Mouse (Mus musculus) brain, adult 2 months (tissue): ENCODE data around the gene Alad.
"Not testable (repeated sequence)": the region's sequence is repeated elsewhere in the genome, so short reads cannot be mapped to it uniquely, and the experiment has no call there.

Source experiments
- DNase-seq: peaks from one replicate; pipeline ENCODE4 v3.0.0; 2011; ENCODE audit warnings: low read depth, low spot score

Alad gene

GRCm38 (mm10) chr4:62486162-62486696 lies 33.5 kb downstream of the Alad start:
- no peak for DNase-seq

- DNase-seq = no peak
Observed at GRCm38 (mm10) chr4:62485450-62486161, 34.1 kb downstream of the Alad start.

DNA sequence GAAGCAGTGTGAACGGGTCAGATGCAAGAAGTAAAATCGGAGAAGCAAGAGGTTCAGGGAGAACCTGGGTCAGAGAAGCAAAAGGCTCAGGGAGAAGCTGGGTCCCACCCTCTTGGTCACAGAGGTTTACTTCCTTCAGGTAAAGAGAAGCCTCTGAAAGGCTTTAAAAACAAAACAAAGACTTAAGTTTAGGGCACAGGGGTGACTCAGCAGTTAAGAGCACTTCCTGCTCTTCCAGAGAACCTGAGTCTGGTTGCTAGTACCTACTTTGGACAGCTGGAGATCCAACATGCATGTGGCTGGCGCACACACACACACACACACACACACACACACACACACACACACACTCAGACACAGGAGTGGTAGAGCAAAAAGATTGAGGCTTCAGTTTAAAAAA lies 34.8 kb downstream of the Alad start:
- DNase-seq = no peak

DNA sequence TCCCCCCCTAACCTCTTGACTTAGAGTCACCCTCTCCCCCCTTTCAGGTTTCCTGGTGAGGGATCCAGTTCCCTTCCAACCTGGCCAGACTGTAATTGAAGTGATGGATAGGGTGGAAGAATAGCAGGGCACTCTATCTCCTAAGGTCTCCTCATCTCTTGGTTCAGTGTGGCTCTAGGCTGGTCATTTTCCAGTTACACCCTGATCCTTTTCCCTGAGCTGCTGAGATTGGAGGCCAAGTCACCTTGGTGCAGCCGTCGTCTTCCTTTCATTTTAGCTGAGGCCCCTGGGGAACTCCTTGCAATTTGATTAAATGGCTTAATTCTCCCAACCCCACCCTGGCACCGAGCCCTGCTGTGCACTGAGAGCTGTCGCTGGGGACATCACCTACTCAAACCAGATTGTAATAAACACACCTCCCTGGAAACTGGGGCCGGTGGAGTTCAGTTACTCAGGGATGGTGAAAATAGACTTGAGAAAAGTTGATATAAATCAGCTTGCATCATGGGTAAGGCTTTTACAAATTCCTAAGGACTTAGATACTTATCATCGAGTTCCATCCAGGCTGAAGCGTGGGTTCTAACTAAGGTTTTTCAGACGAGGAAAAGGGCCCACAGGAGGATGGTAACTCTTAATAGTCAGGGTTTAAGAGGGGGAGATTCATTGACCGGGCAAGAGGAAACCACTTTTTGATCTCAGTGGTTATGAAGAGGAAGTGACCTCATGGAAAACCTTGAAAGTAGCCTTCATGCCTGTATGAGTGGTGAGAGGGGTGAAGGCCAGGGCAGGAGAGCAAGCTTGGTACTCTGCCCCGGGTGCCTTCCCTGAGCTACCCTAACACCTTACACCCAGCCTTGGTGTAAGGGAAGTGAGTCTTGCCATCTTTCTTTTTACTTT lies 38.8 kb downstream of the Alad start:
- DNase-seq = no peak

DNA sequence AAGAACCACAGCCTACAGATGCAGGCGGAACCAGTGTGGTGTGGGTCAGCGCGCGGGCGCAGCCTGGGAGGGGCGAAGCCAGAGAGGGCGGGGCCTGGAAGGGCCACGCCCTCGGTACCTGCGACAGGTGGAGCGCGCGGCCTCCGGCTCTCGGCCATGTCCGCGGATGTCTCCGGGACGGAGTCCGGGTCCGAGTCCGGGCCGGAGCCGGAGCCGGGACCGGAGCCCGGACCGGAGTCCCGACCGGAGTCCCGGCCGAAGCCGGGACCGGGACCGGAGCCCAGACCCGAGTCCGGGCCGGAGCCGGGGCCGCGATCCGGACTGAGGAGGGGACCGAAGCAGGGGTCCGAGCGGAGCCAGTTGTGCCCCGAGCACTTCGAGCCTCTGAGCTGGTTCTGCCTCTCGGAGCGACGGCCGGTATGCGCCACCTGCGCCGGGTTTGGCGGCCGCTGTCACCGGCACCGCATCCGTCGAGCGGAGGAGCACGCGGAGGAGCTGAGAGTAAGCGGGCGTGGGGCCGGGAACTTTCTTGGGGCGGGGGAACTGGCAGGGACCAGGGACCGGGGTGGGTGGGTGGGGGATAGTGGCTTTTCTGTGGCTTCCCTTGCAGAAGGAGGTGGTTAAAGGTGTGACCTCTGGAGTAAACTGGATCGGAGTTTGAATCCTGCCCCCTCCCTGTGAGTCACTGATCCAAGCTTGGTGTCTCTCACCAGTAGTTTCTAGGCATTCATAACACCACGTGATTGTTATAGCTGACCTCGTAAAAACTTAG lies 39.6 kb downstream of the Alad start, which contains the start of gene Bspry:
Bspry (plus strand) TSS at position 117 of the 772 bp plus-strand sequence.
- DNase-seq = no peak

DNA sequence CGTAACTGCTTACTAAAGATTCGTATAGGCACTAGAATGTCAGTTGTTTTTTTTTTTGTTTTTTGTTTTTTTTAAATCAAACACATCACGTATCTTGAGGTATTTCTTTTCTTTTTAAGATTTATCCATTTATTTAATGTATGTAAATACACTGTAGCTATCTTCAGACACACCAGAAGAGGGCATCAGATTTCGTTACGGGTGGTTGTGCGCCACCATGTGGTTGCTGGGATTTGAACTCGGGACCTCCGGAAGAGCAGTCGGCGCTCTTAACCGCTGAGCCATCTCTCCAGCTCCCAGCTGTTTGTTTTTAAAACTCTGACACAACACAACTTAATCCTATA lies 40.2 kb downstream of the Alad start:
- not testable (repeated sequence) for DNase-seq

DNA sequence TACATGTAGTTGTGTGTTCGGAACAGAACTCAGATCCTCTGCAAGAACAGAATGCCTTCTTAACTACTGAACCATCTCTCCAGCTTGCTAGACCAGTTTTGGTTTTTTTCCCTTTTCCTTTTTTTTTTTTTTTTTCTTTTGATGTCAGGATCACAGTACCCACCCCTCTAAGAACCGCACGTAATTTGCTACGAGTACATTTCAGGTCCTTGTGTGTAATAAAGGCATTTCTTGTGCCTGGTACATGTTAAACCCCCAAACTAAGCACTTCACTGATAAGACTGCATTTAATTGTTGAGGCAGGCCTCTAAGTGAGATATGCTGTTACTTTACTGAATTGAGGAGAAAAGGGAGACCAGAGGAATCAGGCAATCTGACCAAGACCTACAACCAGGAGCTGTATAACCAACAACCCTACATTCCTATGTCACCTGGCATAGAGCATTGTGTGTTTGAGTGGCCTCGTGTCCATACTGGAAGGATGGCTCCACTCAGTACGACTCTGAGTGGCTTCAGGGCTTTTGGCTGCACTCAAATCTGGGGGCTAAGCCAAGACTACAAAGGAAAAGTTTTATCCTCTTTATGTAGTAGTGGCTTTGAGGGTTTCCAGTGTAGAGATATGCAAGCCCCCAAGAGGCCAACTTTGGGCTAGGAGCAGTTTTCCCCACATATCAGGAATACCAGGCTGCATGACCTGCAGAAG lies 42.0 kb downstream of the Alad start:
- no peak for DNase-seq

DNA sequence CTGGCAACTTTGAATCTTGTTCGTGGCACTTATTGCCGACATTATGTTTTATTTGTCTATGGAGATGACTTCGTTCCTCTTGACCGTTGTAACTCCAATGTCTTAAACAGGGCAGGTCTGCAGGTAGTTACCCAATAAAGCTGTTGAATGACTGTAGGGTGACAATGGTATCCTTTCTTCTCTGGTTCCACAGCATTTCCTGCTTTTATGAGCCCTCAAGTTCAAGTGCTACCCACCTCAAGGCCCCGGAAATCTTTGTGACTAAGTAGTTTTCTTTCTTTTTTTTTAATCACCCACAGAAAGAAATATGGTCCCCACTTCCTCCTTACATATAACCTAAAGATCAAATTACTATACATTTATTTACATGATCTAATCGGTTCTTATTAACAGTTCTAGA lies 43.9 kb downstream of the Alad start:
- DNase-seq = no peak

DNA sequence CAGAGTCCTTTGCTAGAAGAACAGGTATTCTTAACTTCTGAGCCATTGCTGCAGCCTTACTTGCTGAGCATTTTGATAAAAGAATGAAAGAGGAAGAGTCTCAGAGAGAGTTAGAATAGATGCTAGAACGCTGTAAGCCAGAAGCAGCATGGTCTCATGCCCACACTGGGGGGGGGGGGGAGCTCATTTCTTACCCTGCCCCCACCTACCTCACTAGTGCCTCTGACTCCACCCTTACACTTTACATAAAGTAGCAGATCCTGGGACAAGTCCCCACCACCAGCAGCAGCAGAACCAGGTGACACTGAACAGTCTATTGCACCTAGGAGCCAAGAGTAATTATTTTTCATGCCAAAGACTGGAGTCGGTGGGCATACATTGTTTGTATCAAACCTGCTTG lies 44.6 kb downstream of the Alad start:
- DNase-seq = no peak

- peak; percentile 81 for DNase-seq
Observed at GRCm38 (mm10) chr4:62472071-62472470, 47.6 kb downstream of the Alad start.

GRCm38 (mm10) chr4:62470598-62471051 lies 49.1 kb downstream of the Alad start, which contains the start of gene Wdr31:
Gene Wdr31 (minus strand): TSS chr4:62470896.
- peak; percentile 91 for DNase-seq

DNA sequence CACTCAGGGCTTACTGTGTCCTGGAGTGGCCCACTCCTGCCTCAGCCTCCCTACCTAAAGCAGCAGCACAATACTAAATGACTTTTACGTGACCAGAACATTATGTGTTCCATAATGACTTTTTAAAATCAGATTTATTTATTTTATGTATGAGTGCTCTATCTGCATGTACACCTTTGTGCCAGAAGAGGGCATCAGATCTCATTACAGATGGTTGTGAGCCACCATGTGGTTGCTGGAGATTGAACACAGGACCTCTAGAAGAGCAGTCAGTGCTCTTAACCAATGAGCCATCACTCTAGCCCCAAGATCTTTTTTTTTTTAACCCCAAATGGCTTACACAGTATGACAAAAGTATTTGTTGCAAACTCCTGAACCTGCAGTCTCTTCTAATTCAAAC lies 51.6 kb downstream of the Alad start:
- no peak for DNase-seq

DNA sequence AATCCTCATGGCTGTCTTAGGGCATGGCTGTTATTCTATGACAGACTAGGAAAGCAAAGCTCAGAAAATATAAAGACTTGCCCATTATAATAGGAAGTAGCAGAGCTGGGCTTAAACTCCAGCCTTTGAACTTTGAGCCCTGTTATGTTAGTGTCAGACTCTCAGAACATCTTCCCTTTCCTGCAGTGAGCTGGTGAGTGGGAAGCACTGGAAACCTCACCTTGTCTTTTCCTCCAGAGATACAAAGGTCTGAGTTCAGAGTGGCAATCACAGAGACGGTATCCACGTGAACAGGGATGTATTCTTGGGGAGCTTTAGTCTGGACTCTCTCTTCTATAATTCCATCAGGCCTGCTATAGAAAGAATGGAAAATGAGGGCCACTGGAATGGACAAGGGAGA lies 56.6 kb downstream of the Alad start:
- DNase-seq = no peak

- DNase-seq = no peak
Observed at GRCm38 (mm10) chr4:62460348-62460747, 59.4 kb downstream of the Alad start.
